Mouse (Mus musculus): ENCODE measurements around the gene Tmem37.

The Tmem37 gene

GRCm38 (mm10) chr1:120018900-120019299, 55.0 kb downstream of the Tmem37 start:
- DNase-seq (ENCODE audit: low read depth, low spot score) = no peak

Measured in CD4-positive, CD25-positive, alpha-beta regulatory T cell, adult 2 months (primary cell).